Mouse (Mus musculus): ENCODE data around the gene Pcp2. TPM values are rescaled to one million over a fixed set of nuclear protein-coding genes. Genes with fewer than 3 reads are reported as not detected.

Gene Pcp2
- polyA plus RNA-seq, 1 experiment = not detected

DNA sequence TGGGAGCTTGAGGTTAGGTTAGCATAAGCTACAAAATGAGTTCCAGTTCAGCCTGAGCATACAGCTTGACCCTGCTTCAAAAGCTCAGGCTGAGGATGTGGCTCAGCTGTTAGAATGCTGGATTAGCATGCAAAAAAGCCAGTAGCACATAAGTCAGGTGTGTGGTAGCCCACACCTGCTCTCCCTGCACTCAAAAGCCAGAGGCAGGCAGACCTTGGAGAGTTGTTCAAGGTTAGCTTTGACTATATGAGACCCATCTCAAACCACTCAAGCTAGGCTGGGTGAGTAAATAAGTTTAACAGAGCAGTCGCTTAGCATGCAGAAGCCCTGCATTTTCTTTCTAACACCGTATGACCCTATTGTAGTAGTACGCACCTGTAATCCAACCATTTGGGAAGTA lies 50.8 kb downstream of the Pcp2 start:
- H3K36me3 ChIP-seq (ENCODE audit: control insufficient read depth, insufficient read depth, low read length) = no peaks in the 10 kb centered on the region
- TF ChIP-seq CTCF (IDR thresholded peaks at IDR 0.05; ENCODE audit: extremely low read depth, insufficient read depth, insufficient read length, insufficient replicate concordance) = no peak
- TF ChIP-seq POLR2A (IDR thresholded peaks at IDR 0.05; ENCODE audit: low read depth, low read length) = no peak
- H3K4me3 ChIP-seq (ENCODE audit: extremely low read depth, insufficient read depth, insufficient read length) = no peak overlapping the region
- no peaks in the 10 kb centered on the region for H3K4me1 ChIP-seq (ENCODE audit: control insufficient read depth, insufficient read depth, insufficient read length)
- 97% methylated on average over 3 of the region's 3 CpGs for WGBS
- DNase-seq (ENCODE audit: low read depth in 1 of 2, low spot score in 2 of 2) = no peak
- H3K27me3 ChIP-seq (ENCODE audit: control insufficient read depth, insufficient read depth, low read length) = no peaks in the 10 kb centered on the region
- H3K27ac ChIP-seq (ENCODE audit: insufficient read depth, low read length) = no peak overlapping the region

Other genes starting within 250 kb of the Pcp2 start
- gene Arhgef18, start 232.5 kb downstream of the Pcp2 start, polyA plus RNA-seq (2012; rRNA removed) = 104 and 165 TPM in 2 replicates
- 2.6 and 2.7 TPM in 2 replicates for gene Pex11g, start 157.9 kb downstream of the Pcp2 start, polyA plus RNA-seq (2012; rRNA removed)
- 0.05 TPM in 1 of 2 replicates, not detected in the other for gene Tex45, start 154.7 kb downstream of the Pcp2 start, polyA plus RNA-seq (2012; rRNA removed)
- 22.9 and 32.5 TPM in 2 replicates for gene Zfp358, start 132.4 kb downstream of the Pcp2 start, polyA plus RNA-seq (2012; rRNA removed)
- 188 and 219 TPM in 2 replicates for gene Mcoln1, start 125.1 kb downstream of the Pcp2 start, polyA plus RNA-seq (2012; rRNA removed)
- 56.0 and 60.4 TPM in 2 replicates for gene Pnpla6, start 110.2 kb downstream of the Pcp2 start, polyA plus RNA-seq (2012; rRNA removed)
- not detected in 2 replicates for gene C330021F23Rik, start 57.6 kb downstream of the Pcp2 start, polyA plus RNA-seq (2012; rRNA removed)
- gene Camsap3, start 38.3 kb downstream of the Pcp2 start, polyA plus RNA-seq (2012; rRNA removed) = 2.1 and 2.4 TPM in 2 replicates
- gene Xab2, start 4.2 kb downstream of the Pcp2 start, polyA plus RNA-seq (2012; rRNA removed) = 61.9 and 71.5 TPM in 2 replicates
- gene Pet100, start 4.0 kb downstream of the Pcp2 start, polyA plus RNA-seq (2012; rRNA removed) = 1.6 and 3.3 TPM in 2 replicates
- gene Stxbp2, start 5.4 kb upstream of the Pcp2 start, polyA plus RNA-seq (2012; rRNA removed) = 129 and 145 TPM in 2 replicates
- gene Retn, start 30.2 kb upstream of the Pcp2 start, polyA plus RNA-seq (2012; rRNA removed) = 0.56 and 1.3 TPM in 2 replicates
- 4.1 and 5.3 TPM in 2 replicates for gene Mcemp1, start 40.2 kb upstream of the Pcp2 start, polyA plus RNA-seq (2012; rRNA removed)
- gene Fcor, start 46.8 kb upstream of the Pcp2 start, polyA plus RNA-seq (2012; rRNA removed) = 0.77 and 0.86 TPM in 2 replicates
- gene Trappc5, start 50.8 kb upstream of the Pcp2 start, polyA plus RNA-seq (2012; rRNA removed) = 21.6 and 29.9 TPM in 2 replicates
- 50.9 and 51.7 TPM in 2 replicates for gene Fcer2a, start 68.6 kb upstream of the Pcp2 start, polyA plus RNA-seq (2012; rRNA removed)
- 0.69 and 1.1 TPM in 2 replicates for gene Clec4g, start 95.1 kb upstream of the Pcp2 start, polyA plus RNA-seq (2012; rRNA removed)
- 0.77 and 0.93 TPM in 2 replicates for gene Cd209a, start 123.4 kb upstream of the Pcp2 start, polyA plus RNA-seq (2012; rRNA removed)
- gene Cd209e, start 228.8 kb upstream of the Pcp2 start, polyA plus RNA-seq (2012; rRNA removed) = 0.07 and 0.11 TPM in 2 replicates